Mouse (Mus musculus) activated CD4-positive, CD25-positive, alpha-beta regulatory T cell, adult 4 months (primary cell): Measurements from ENCODE around the gene Tas2r114. TPM values are rescaled to one million over a fixed set of nuclear protein-coding genes. Genes with fewer than 3 reads are reported as not detected.

Source experiments
- ATAC-seq: one replicate; pipeline ENCODE4 v1.8.0; 2017
- polyA plus RNA-seq, 2 experiments: library from polyadenylated mRNA; unstranded; fragments of 100-300 nt; shearing (Covaris generic); gene quantifications; one replicate each; pipeline ENCODE4 v1.2.1; 2017

Tas2r114 gene
- not detected for polyA plus RNA-seq

DNA sequence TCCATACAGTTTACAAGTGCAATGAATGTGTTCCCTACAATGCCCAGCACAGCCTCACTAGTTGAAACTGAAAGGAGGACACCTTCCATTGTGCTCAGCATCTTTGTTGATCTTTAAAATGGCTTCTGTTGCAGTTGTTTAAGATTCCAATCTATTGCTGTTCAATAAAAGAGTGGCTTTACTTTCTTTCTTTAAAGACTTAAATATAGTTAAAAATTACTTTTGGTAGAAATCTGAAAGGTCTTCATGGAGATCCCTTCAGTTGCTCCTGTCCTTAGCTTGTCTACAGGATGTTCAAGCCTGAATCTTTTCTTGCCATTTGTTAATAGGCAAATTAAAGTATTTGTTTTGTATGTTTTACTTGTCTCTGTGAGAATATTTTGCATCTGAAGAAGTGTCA lies at the start of gene Tas2r114:
TSS of gene Tas2r114 (minus strand) at position 101 of the 400 bp plus-strand sequence.
- no peak for ATAC-seq

DNA sequence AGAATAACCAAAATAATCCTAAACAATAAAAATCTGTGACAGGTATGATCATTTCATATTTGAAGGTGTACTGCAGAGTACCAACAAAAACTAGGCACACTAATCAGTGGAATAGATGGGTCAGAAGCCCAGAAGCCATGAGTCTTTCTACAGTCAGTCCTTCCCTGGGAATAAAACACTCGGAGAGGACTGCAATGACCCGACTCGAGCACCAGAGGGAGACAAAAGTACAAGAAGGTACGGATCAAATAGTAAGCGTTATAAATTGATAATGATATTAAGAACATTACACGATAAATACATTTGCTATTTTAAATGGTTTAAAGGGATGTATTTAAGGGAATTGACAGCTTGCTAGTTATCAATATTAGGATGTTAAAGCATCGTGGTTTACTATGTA lies 22.9 kb upstream of the Tas2r114 start:
- ATAC-seq, result no peak

DNA sequence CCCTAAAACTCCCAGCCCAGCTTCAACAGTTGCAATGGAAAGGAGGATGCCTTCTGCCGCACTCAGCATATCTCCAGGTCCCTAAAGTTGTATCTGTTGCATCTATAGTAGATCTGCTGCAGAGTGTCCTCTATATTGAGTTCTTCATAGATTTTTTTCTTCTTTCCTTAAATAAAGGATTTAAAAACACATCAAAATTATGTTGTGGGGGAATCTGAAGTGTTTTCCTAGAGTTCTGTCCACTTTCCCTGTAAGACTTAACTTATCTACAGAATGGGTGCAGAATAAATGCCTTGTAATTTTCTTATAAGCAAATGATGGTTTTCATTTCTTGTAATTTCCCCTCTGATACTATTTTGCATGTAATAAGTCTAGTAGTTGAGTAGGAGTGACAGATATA lies 2.5 kb downstream of the Tas2r114 start, which contains the start of gene Tas2r105:
TSS of gene Tas2r105 (minus strand) at position 101 of the 400 bp plus-strand sequence.
- ATAC-seq, result no peak

DNA sequence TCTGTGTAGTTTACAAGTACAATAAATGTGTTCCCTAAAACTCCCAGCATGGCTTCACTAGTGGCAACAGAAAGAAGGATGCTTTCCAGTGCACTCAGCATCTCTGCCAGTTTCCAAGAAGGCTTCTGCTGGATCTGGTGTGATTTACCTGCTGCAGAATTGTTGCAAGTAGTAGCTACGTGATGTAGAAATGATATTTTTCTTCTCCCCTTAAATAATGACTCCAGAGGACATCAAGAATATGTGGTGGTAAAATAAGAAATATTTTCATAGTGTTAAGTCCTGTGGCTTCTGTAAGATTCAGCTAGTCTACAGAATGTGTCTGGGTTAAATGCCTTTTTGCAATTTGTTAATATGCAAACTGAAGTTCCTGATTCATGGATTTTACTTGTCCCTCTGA lies 4.2 kb downstream of the Tas2r114 start, which contains the start of gene Tas2r104:
TSS of gene Tas2r104 (minus strand) at position 101 of the 400 bp plus-strand sequence.
- ATAC-seq, result no peak

DNA sequence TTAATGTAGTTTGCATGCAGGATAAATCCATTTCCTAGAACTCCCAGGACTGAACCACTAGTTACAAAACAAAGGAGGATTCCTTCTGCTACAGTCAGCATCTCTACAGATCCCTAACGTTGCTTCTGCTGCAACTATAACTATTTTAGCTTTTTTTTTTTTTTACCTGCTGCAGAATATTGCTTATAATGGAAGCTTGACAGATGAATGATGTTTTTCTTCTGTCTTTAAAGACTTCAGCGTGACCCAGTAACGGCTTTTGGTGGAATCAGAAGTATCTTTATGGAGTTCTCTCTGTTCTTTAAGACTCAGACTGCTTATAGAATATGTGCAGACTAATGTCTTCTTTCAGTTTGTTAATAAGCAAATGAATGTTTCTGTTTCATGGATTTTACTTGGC lies 11.1 kb downstream of the Tas2r114 start, which contains the start of gene Tas2r106:
TSS of gene Tas2r106 (minus strand) at position 101 of the 400 bp plus-strand sequence.
- no peak for ATAC-seq

DNA sequence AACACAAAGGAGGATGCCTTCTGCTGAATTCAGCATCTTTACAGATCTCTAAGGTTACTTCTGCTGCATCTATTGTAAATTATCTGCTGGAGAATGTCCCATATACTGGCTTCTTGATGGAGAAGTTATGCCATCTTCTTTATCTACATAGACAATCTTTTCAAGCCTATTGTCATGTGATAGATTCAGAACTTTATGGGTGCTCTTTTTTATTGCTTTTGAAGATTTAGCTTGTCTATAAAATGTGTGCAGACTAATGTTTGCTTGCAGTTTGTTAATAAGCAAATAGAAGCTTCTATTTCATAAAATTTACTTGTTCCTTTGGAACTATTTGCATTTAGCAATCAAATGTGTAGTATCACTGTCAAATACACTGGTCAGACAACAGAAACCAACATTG lies 29.8 kb downstream of the Tas2r114 start, which contains the start of gene Tas2r107:
TSS of gene Tas2r107 (minus strand) at position 101 of the 400 bp plus-strand sequence.
- no peak for ATAC-seq

Other genes starting within 250 kb of the Tas2r114 start
- not detected for gene 5430401F13Rik, start 203.7 kb downstream of the Tas2r114 start, polyA plus RNA-seq
- gene Gm6619, start 203.7 kb downstream of the Tas2r114 start, polyA plus RNA-seq, result not detected
- gene Tas2r130, start 59.2 kb downstream of the Tas2r114 start, polyA plus RNA-seq, result not detected
- gene Tas2r107, start 29.9 kb downstream of the Tas2r114 start, polyA plus RNA-seq, result not detected
- gene Tas2r106, start 11.2 kb downstream of the Tas2r114 start, polyA plus RNA-seq, result not detected
- gene Tas2r104, start 4.3 kb downstream of the Tas2r114 start, polyA plus RNA-seq, result not detected
- gene Tas2r105, start 2.6 kb downstream of the Tas2r114 start, polyA plus RNA-seq, result not detected